Mouse (Mus musculus): Measurements from ENCODE around the gene Gucy1b2. TPM values are rescaled to one million over a fixed set of nuclear protein-coding genes. Genes with fewer than 3 reads are reported as not detected.

Gucy1b2 gene
- polyA plus RNA-seq, 1 experiment = not detected

GRCm38 (mm10) chr14:62488270-62488669 is 32.2 kb upstream of the Gucy1b2 start:
- TF ChIP-seq CEBPB (IDR thresholded peaks at IDR 0.05; ENCODE audit: insufficient read depth, poor library complexity, severe bottlenecking) (no peak), E2F4 (IDR thresholded peaks at IDR 0.05; ENCODE audit: insufficient read depth) (no peak), TCF3 (IDR thresholded peaks at IDR 0.05; ENCODE audit: insufficient read length, low read depth) (no peak), MAX (IDR thresholded peaks at IDR 0.05; ENCODE audit: low read depth) (no peak), POLR2AphosphoS2 (IDR thresholded peaks at IDR 0.05; ENCODE audit: insufficient read length, low read depth) (no peak), SRF (IDR thresholded peaks at IDR 0.05; ENCODE audit: control insufficient read depth, insufficient read length, low read depth) (no peak), MYOD1 (IDR thresholded peaks at IDR 0.05; ENCODE audit: control insufficient read depth in 1 of 3, insufficient read length in 2 of 3, low read depth in 2 of 3) (no peak), TCF12 (IDR thresholded peaks at IDR 0.05; ENCODE audit: insufficient read depth, poor library complexity, severe bottlenecking) (no peak), MYOG (IDR thresholded peaks at IDR 0.05; ENCODE audit: control insufficient read depth in 1 of 3, insufficient read depth in 1 of 3, insufficient read length in 2 of 3, low read depth in 2 of 3) (no peak)
- no peaks in the 10 kb centered on the region for H3K27me3 ChIP-seq (ENCODE audit: control insufficient read depth, insufficient read depth, insufficient read length)
- H3K36me3 ChIP-seq (ENCODE audit: control insufficient read depth, insufficient read depth) = no peaks in the 10 kb centered on the region
- H3K79me2 ChIP-seq (ENCODE audit: control insufficient read depth, insufficient read depth) = no peaks in the 10 kb centered on the region
- H3K4me2 ChIP-seq (ENCODE audit: low read depth) = no peak overlapping the region
- H3K4me3 ChIP-seq = no peak overlapping the region
- no peak overlapping the region for H3ac ChIP-seq (ENCODE audit: control insufficient read depth, insufficient read length)

- H3K4me3 ChIP-seq = no peak overlapping the region
- TF ChIP-seq TCF3 (IDR thresholded peaks at IDR 0.05; ENCODE audit: insufficient read length, low read depth) = no peak
- TF ChIP-seq POLR2A (IDR thresholded peaks at IDR 0.05; ENCODE audit: insufficient read length, low read depth) = no peak
- no peak for TF ChIP-seq SRF (IDR thresholded peaks at IDR 0.05; ENCODE audit: control insufficient read depth, insufficient read length, low read depth)
- no peak for TF ChIP-seq CEBPB (IDR thresholded peaks at IDR 0.05; ENCODE audit: insufficient read depth, poor library complexity, severe bottlenecking)
- TF ChIP-seq TCF12 (IDR thresholded peaks at IDR 0.05; ENCODE audit: insufficient read depth, poor library complexity, severe bottlenecking) = no peak
- no peak for TF ChIP-seq E2F4 (IDR thresholded peaks at IDR 0.05; ENCODE audit: insufficient read depth)
- TF ChIP-seq MYOG (IDR thresholded peaks at IDR 0.05; ENCODE audit: control insufficient read depth in 1 of 3, insufficient read depth in 1 of 3, insufficient read length in 2 of 3, low read depth in 2 of 3) = no peak
- no peak for TF ChIP-seq USF1 (IDR thresholded peaks at IDR 0.05; ENCODE audit: low read depth)
- TF ChIP-seq POLR2AphosphoS2 (IDR thresholded peaks at IDR 0.05; ENCODE audit: insufficient read length, low read depth) = no peak
Measured at GRCm38 (mm10) chr14:62481381-62481780, 25.3 kb upstream of the Gucy1b2 start.

GRCm38 (mm10) chr14:62479395-62479794 is 23.3 kb upstream of the Gucy1b2 start:
- Histone ChIP-seq H3K4me2 (ENCODE audit: low read depth) (no peak overlapping the region), H3K36me3 (ENCODE audit: control insufficient read depth, insufficient read depth) (no peaks in the 10 kb centered on the region), H3ac (ENCODE audit: control insufficient read depth, insufficient read length) (no peak overlapping the region), H3K79me2 (ENCODE audit: control insufficient read depth, insufficient read depth) (no peaks in the 10 kb centered on the region), H3K27me3 (ENCODE audit: control insufficient read depth, insufficient read depth, insufficient read length) (peaks cover 5% of the 10 kb centered on the region), H3K4me3 (no peak overlapping the region)
- no peak for TF ChIP-seq POLR2AphosphoS2 (IDR thresholded peaks at IDR 0.05; ENCODE audit: insufficient read length, low read depth)
- no peak for TF ChIP-seq MAX (IDR thresholded peaks at IDR 0.05; ENCODE audit: low read depth)
- TF ChIP-seq MYOD1 (IDR thresholded peaks at IDR 0.05; ENCODE audit: control insufficient read depth in 1 of 3, insufficient read length in 2 of 3, low read depth in 2 of 3) = no peak
- no peak for TF ChIP-seq SRF (IDR thresholded peaks at IDR 0.05; ENCODE audit: control insufficient read depth, insufficient read length, low read depth)
- no peak for TF ChIP-seq CEBPB (IDR thresholded peaks at IDR 0.05; ENCODE audit: insufficient read depth, poor library complexity, severe bottlenecking)
- no peak for TF ChIP-seq REST (IDR thresholded peaks at IDR 0.05; ENCODE audit: insufficient read depth, insufficient read length)
- TF ChIP-seq USF1 (IDR thresholded peaks at IDR 0.05; ENCODE audit: low read depth) = no peak

More at GRCm38 (mm10) chr14:62481381-62481780, 25.3 kb upstream of the Gucy1b2 start:
- H3K27me3 ChIP-seq (ENCODE audit: control insufficient read depth, insufficient read depth, insufficient read length) = peaks cover 5% of the 10 kb centered on the region
- H3K79me2 ChIP-seq (ENCODE audit: control insufficient read depth, insufficient read depth) = no peaks in the 10 kb centered on the region
- no peak overlapping the region for H3ac ChIP-seq (ENCODE audit: control insufficient read depth, insufficient read length)
- no peaks in the 10 kb centered on the region for H3K36me3 ChIP-seq (ENCODE audit: control insufficient read depth, insufficient read depth)
- no peak overlapping the region for H3K4me2 ChIP-seq (ENCODE audit: low read depth)

GRCm38 (mm10) chr14:62474481-62474880 is 18.4 kb upstream of the Gucy1b2 start:
- no peak overlapping the region for H3K4me3 ChIP-seq
- TF ChIP-seq MYOD1 (IDR thresholded peaks at IDR 0.05; ENCODE audit: control insufficient read depth in 1 of 3, insufficient read length in 2 of 3, low read depth in 2 of 3) (no peak), MYOG (IDR thresholded peaks at IDR 0.05; ENCODE audit: control insufficient read depth in 1 of 3, insufficient read depth in 1 of 3, insufficient read length in 2 of 3, low read depth in 2 of 3) (no peak), TCF3 (IDR thresholded peaks at IDR 0.05; ENCODE audit: insufficient read length, low read depth) (no peak), E2F4 (IDR thresholded peaks at IDR 0.05; ENCODE audit: insufficient read depth) (no peak), MAX (IDR thresholded peaks at IDR 0.05; ENCODE audit: low read depth) (no peak)
- H3K79me2 ChIP-seq (ENCODE audit: control insufficient read depth, insufficient read depth) = no peaks in the 10 kb centered on the region
- no peak overlapping the region for H3K4me2 ChIP-seq (ENCODE audit: low read depth)
- H3ac ChIP-seq (ENCODE audit: control insufficient read depth, insufficient read length) = no peak overlapping the region
- H3K36me3 ChIP-seq (ENCODE audit: control insufficient read depth, insufficient read depth) = no peaks in the 10 kb centered on the region
- H3K27me3 ChIP-seq (ENCODE audit: control insufficient read depth, insufficient read depth, insufficient read length) = peaks cover 10% of the 10 kb centered on the region

- Histone ChIP-seq H3K36me3 (ENCODE audit: control insufficient read depth, insufficient read depth) (no peaks in the 10 kb centered on the region), H3K79me2 (ENCODE audit: control insufficient read depth, insufficient read depth) (no peaks in the 10 kb centered on the region), H3K4me2 (ENCODE audit: low read depth) (no peak overlapping the region), H3K27me3 (ENCODE audit: control insufficient read depth, insufficient read depth, insufficient read length) (peaks cover 5% of the 10 kb centered on the region), H3K4me3 (no peak overlapping the region), H3ac (ENCODE audit: control insufficient read depth, insufficient read length) (no peak overlapping the region)
- TF ChIP-seq TCF12 (IDR thresholded peaks at IDR 0.05; ENCODE audit: insufficient read depth, poor library complexity, severe bottlenecking) (no peak), E2F4 (IDR thresholded peaks at IDR 0.05; ENCODE audit: insufficient read depth) (no peak), POLR2A (IDR thresholded peaks at IDR 0.05; ENCODE audit: insufficient read length, low read depth) (no peak), TCF3 (IDR thresholded peaks at IDR 0.05; ENCODE audit: insufficient read length, low read depth) (no peak), REST (IDR thresholded peaks at IDR 0.05; ENCODE audit: insufficient read depth, insufficient read length) (no peak), USF1 (IDR thresholded peaks at IDR 0.05; ENCODE audit: low read depth) (no peak), POLR2AphosphoS2 (IDR thresholded peaks at IDR 0.05; ENCODE audit: insufficient read length, low read depth) (no peak), CEBPB (IDR thresholded peaks at IDR 0.05; ENCODE audit: insufficient read depth, poor library complexity, severe bottlenecking) (no peak), SRF (IDR thresholded peaks at IDR 0.05; ENCODE audit: control insufficient read depth, insufficient read length, low read depth) (no peak), MAX (IDR thresholded peaks at IDR 0.05; ENCODE audit: low read depth) (no peak)
Measured at GRCm38 (mm10) chr14:62472061-62472460, 16.0 kb upstream of the Gucy1b2 start.
